In genomic region chr2:167155541-167155973, GRCm38 (mm10) we compare ENCODE assay signal across 9 mouse cellular contexts. TPM values are rescaled to one million over a fixed set of nuclear protein-coding genes. Genes with fewer than 3 reads are reported as not detected.
A peak's percentile ranks its signal among the peaks of the same experiment; 100 is the strongest.
DNase-seq lines count a peak whose midpoint lies in the region; ATAC-seq lines count a peak whose summit lies in the region.
"Had no signal": no experiment of that assay in that cellular context is flagged by ENCODE, and none has a peak within 500 bp of the region (broad histone marks: within the 10 kb centered on the region; RNA-seq: fewer than 3 reads in every experiment).

No protein-coding gene starts in this region.

- no peaks in the 10 kb centered on the region for H3K27me3 ChIP-seq in kidney, embryonic 16.5 days (ENCODE audit: insufficient read depth, low read length)
- no peaks in the 10 kb centered on the region for H3K27me3 ChIP-seq in embryonic facial prominence, embryonic 12.5 days
- no peaks in the 10 kb centered on the region for H3K27me3 ChIP-seq in intestine, embryonic 15.5 days (replicated peaks)
- H3K27me3 ChIP-seq: Patski had no signal

- H3K4me2 ChIP-seq in kidney, embryonic 16.5 days (replicated peaks; ENCODE audit: low read depth, low read length), result no peak overlapping the region
- no peak overlapping the region; the same call in 1 of the 2 replicates for H3K4me2 ChIP-seq in embryonic facial prominence, embryonic 12.5 days (replicated peaks)
- no peak overlapping the region for H3K4me2 ChIP-seq in intestine, embryonic 15.5 days (replicated peaks)

- H3K4me1 ChIP-seq in kidney, embryonic 16.5 days (ENCODE audit: insufficient read depth, low read length), result peaks cover 15% of the 10 kb centered on the region; the same call in 1 of the 2 replicates
- peaks cover 15% of the 10 kb centered on the region for H3K4me1 ChIP-seq in embryonic facial prominence, embryonic 12.5 days
- peaks cover 5% of the 10 kb centered on the region; the same call in 1 of the 2 replicates for H3K4me1 ChIP-seq in intestine, embryonic 15.5 days (replicated peaks)

- H3K4me3 ChIP-seq in kidney, embryonic 16.5 days (ENCODE audit: low read length), result no peak overlapping the region
- no peak overlapping the region for H3K4me3 ChIP-seq in embryonic facial prominence, embryonic 12.5 days
- no peak overlapping the region for H3K4me3 ChIP-seq in intestine, embryonic 15.5 days (replicated peaks)

- ATAC-seq in kidney, embryonic 16.5 days (ENCODE audit: low FRiP score, low TSS enrichment), result peak; percentile 23; the same call in 1 of the 2 replicates
- ATAC-seq in embryonic facial prominence, embryonic 12.5 days (ENCODE audit: insufficient number of reproducible peaks, insufficient read depth, low FRiP score, low TSS enrichment), result no peak
- peak; percentile 71 for ATAC-seq in intestine, embryonic 15.5 days
- no peak for ATAC-seq in erythroid progenitor cell, adult 5-6 weeks (replicated peaks; ENCODE audit: low FRiP score, poor library complexity, severe bottlenecking)
- ATAC-seq: Patski had no signal

- H3K27ac ChIP-seq in kidney, embryonic 16.5 days (ENCODE audit: low read length), result no peak overlapping the region
- H3K27ac ChIP-seq in embryonic facial prominence, embryonic 12.5 days, result 0 out of 2 replicates have a peak overlapping the region, but pooled peaks have one; percentile 3
- H3K27ac ChIP-seq in intestine, embryonic 15.5 days, result peak overlapping the region; percentile 55

- no peak overlapping the region for H3K9ac ChIP-seq in kidney, embryonic 16.5 days (replicated peaks; ENCODE audit: low read length)
- no peak overlapping the region for H3K9ac ChIP-seq in embryonic facial prominence, embryonic 12.5 days
- no peak overlapping the region for H3K9ac ChIP-seq in intestine, embryonic 15.5 days

- DNase-seq in kidney, postnatal 25 days, result no peak
- DNase-seq in right cerebral cortex, adult 2 months (ENCODE audit: low spot score in 2 of 2), result peak; percentile 71 to 78
- no peak for DNase-seq in cerebellum, postnatal 36 days
- DNase-seq in natural killer cell, adult 2 months (ENCODE audit: low spot score in 2 of 2), result no peak

- peaks cover 5% of the 10 kb centered on the region; the same call in 1 of the 2 replicates for H3K9me3 ChIP-seq in kidney, embryonic 16.5 days (ENCODE audit: low read length)
- no peaks in the 10 kb centered on the region for H3K9me3 ChIP-seq in embryonic facial prominence, embryonic 12.5 days
- H3K9me3 ChIP-seq in intestine, embryonic 15.5 days, result no peaks in the 10 kb centered on the region

- WGBS in kidney, embryonic 16.5 days, result 61% methylated on average over 4 of the region's 4 CpGs
- WGBS in embryonic facial prominence, embryonic 12.5 days, result 38% methylated on average over 4 of the region's 4 CpGs
- 41% methylated on average over 4 of the region's 4 CpGs for WGBS in intestine, embryonic 15.5 days

- H3K36me3 ChIP-seq in kidney, embryonic 16.5 days (ENCODE audit: insufficient read depth, low read length), result no peaks in the 10 kb centered on the region
- H3K36me3 ChIP-seq in embryonic facial prominence, embryonic 12.5 days, result no peaks in the 10 kb centered on the region
- no peaks in the 10 kb centered on the region for H3K36me3 ChIP-seq in intestine, embryonic 15.5 days

RNA-seq across cellular contexts. Expression of gene Kcnb1, which starts 34.4 kb away (rescaled TPM):
- polyA plus RNA-seq in kidney, embryonic 16.5 days (2015; fragmentation: Nextera tagmentation; extraction: Ambion mirVana), result 1.1 and 1.2 TPM in 2 replicates
- polyA plus RNA-seq in embryonic facial prominence, embryonic 12.5 days (2016; fragmentation: Nextera tagmentation; extraction: Ambion mirVana), result 0.93 and 1.3 TPM in 2 replicates
- 1.1 and 1.7 TPM in 2 replicates for polyA plus RNA-seq in intestine, embryonic 15.5 days (2015; fragmentation: Nextera tagmentation; extraction: Ambion mirVana)
- not detected in 2 replicates for total RNA-seq in erythroid progenitor cell, adult 5-6 weeks (2015; ENCODE audit: low replicate concordance)
- not detected in 2 replicates for total RNA-seq in erythroid progenitor cell, adult 5-6 weeks (2017; ENCODE audit: low replicate concordance)

Comparison
In these comparisons a context has a peak if more than half of its experiments do, and no peak if none do; other contexts are left out.
1. ATAC-seq: peak in kidney, embryonic 16.5 days (single experiment) and intestine, embryonic 15.5 days (single experiment); none in embryonic facial prominence, embryonic 12.5 days (single experiment) and erythroid progenitor cell, adult 5-6 weeks (single experiment).
2. DNase-seq: peak in right cerebral cortex, adult 2 months (2 of 2); none in kidney, postnatal 25 days (0 of 2), cerebellum, postnatal 36 days (0 of 2) and natural killer cell, adult 2 months (0 of 2).